Mouse (Mus musculus): ENCODE data around the gene Sema4d. TPM values are rescaled to one million over a fixed set of nuclear protein-coding genes. Genes with fewer than 3 reads are reported as not detected.
A peak's percentile ranks its signal among the peaks of the same experiment; 100 is the strongest.

The Sema4d gene
- total and polyA plus RNA-seq, 2 experiments from 2014 or later, result 11.6 to 18.2 TPM

DNA sequence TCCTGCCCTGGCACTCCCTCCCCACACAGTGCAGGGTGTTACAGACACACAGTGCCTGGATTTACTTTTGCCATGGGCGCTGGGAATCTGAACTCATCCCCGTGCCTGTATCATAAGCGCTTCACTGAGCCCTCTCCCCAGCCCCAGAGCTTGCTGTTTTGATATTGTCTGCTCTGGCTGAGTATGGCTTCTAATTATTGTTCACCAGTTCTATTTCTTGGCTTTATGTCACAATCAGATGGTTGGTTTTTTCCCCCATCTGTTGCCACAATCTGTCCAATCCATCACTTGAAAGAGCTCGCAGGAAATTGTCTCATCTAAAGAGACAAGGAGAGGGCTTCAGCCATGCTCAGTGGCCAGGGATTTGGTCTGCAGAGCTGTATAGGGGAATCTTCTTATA is 12.1 kb upstream of the Sema4d start:
- ATAC-seq (ENCODE audit: insufficient read depth, low read depth) (no peak), DNase-seq (ENCODE audit: low spot score) (no peak)
- no peak overlapping the region for H3K4me2 ChIP-seq (ENCODE audit: low read depth, low read length)
- TF ChIP-seq EP300 (IDR thresholded peaks at IDR 0.05; ENCODE audit: low read depth), result no peak
- no peak for TF ChIP-seq CTCF (IDR thresholded peaks at IDR 0.05; ENCODE audit: low read depth)
- H3K4me3 ChIP-seq (ENCODE audit: low read depth, low read length), result no peak overlapping the region
- no peak overlapping the region for H3K9ac ChIP-seq (replicated peaks; ENCODE audit: low read depth, low read length)
- no peaks in the 10 kb centered on the region for H3K36me3 ChIP-seq (replicated peaks; ENCODE audit: control insufficient read depth, insufficient read depth, low read length)
- H3K9me3 ChIP-seq (replicated peaks; ENCODE audit: control insufficient read depth, low read length), result no peaks in the 10 kb centered on the region
- no peaks in the 10 kb centered on the region for H3K4me1 ChIP-seq (ENCODE audit: control insufficient read depth, insufficient read depth)
- H3K27ac ChIP-seq (ENCODE audit: low read depth), result no peak overlapping the region
- WGBS, result 80% methylated on average over 4 of the region's 4 CpGs
- H3K27me3 ChIP-seq (ENCODE audit: control insufficient read depth, insufficient read depth, low read length), result no peaks in the 10 kb centered on the region

DNA sequence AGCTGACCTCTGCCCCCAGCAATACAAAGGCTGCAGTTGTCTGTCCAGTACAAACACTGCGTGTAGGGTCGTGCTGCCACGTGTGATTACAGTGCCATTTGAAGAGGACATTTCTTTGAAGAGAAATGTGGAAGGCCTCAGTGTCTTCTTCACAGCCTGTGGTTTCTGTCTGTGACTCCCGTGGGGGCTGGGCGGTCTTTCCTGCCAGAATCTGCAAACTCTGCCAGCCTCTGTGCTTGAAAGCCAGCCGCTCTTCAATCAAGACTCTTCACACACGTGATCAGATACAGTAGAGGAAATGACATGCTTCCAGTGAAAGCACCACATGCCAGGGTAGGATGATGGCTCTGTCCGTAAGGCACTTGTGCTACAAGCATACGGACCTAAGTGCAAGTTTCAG is 7.4 kb upstream of the Sema4d start:
- Histone ChIP-seq H3K4me2 (ENCODE audit: low read depth, low read length) (no peak overlapping the region), H3K4me1 (ENCODE audit: control insufficient read depth, insufficient read depth) (no peaks in the 10 kb centered on the region), H3K9ac (replicated peaks; ENCODE audit: low read depth, low read length) (no peak overlapping the region), H3K27ac (ENCODE audit: low read depth) (no peak overlapping the region), H3K36me3 (replicated peaks; ENCODE audit: control insufficient read depth, insufficient read depth, low read length) (no peaks in the 10 kb centered on the region), H3K9me3 (replicated peaks; ENCODE audit: control insufficient read depth, low read length) (no peaks in the 10 kb centered on the region), H3K4me3 (ENCODE audit: low read depth, low read length) (no peak overlapping the region), H3K27me3 (ENCODE audit: control insufficient read depth, insufficient read depth, low read length) (no peaks in the 10 kb centered on the region)
- TF ChIP-seq CTCF (IDR thresholded peaks at IDR 0.05; ENCODE audit: low read depth) (no peak), EP300 (IDR thresholded peaks at IDR 0.05; ENCODE audit: low read depth) (no peak)
- no peak for DNase-seq (ENCODE audit: low spot score)
- no peak for ATAC-seq (ENCODE audit: insufficient read depth, low read depth)
- 52% methylated on average over 9 of the region's 9 CpGs for WGBS

DNA sequence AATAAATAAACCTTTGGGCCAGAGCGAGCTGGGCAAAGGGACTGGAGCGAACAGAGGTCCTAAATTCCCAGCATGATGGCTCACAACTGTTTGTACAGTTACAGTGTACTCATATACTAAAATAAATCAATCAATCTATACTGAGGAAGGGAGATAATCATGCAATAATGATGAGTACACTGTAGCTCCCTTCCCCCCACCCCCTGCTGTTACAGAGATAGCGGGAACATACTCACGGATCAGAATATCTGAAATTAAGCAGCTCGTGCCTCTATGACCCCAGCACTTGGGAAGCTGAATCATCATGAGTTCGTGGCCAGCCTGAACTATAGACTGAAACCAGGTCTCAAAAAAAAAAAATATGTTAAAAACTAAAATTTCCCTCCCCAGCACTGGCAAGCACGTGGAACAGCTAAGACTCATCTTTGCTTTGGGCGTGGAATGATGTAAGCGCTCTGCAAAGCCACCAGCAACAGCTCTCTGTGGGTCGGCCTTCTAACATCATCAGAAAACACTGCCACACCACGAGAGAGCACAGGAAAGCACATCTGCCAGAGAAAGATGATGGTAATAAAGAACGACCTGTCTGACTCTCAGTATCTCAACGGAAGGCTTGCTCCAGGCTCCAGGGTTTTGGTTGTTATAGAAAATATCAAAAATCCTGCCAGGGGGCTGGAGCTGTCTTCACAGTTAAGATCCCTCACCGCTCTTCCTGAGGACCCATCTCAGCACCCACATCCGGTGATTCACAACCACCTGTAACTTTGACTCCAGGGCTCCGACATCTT is 6.4 kb upstream of the Sema4d start:
- Histone ChIP-seq H3K4me3 (ENCODE audit: low read depth, low read length) (no peak overlapping the region), H3K4me2 (ENCODE audit: low read depth, low read length) (no peak overlapping the region), H3K9ac (replicated peaks; ENCODE audit: low read depth, low read length) (no peak overlapping the region), H3K9me3 (replicated peaks; ENCODE audit: control insufficient read depth, low read length) (no peaks in the 10 kb centered on the region), H3K4me1 (ENCODE audit: control insufficient read depth, insufficient read depth) (no peaks in the 10 kb centered on the region), H3K27me3 (ENCODE audit: control insufficient read depth, insufficient read depth, low read length) (no peaks in the 10 kb centered on the region), H3K36me3 (replicated peaks; ENCODE audit: control insufficient read depth, insufficient read depth, low read length) (no peaks in the 10 kb centered on the region), H3K27ac (ENCODE audit: low read depth) (no peak overlapping the region; the same call in 1 of the 2 replicates)
- ATAC-seq (ENCODE audit: insufficient read depth, low read depth), result no peak
- TF ChIP-seq CTCF (IDR thresholded peaks at IDR 0.05; ENCODE audit: low read depth), result no peak
- no peak for TF ChIP-seq EP300 (IDR thresholded peaks at IDR 0.05; ENCODE audit: low read depth)
- 81% methylated on average over 16 of the region's 16 CpGs for WGBS
- DNase-seq (ENCODE audit: low spot score), result no peak

DNA sequence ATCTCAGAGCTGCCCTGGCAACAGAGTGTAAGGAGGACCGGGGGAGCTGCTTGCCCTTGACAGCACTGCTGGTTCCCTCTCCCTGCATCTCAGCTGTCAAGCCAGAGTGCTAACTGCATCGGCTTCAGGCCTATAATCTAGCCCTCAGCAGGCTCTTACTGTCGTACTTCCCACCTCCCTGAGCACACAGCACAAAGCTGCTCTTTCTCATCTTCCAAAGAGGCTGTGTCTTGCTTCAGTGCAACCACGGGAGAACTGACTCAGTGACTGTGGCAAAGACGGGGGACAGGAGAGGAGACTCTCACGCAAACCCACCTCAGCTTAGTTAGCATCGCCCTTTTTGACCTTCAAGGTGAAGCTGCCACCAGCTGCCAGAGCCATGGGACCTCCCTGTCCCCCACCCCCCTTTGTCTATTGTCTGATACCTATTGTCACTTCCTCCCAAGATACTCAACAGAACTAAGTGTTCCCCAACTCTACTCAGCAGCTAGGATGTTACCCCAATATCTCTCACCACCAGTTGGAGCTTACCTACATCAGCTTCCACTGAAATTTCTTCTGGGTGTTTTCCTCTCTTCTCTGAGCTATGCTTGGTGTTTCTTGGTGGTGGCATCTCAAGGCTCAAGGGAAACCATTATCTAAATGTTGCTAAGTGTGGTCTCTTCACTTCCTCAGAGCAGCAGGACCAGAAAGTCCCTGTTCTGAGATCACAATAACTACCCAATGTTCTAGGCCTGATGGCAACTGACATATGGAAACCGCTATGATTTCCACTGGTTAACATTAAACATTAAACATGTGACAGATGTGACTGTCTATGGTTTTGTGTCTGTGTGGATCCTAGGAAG is 4.6 kb upstream of the Sema4d start:
- H3K36me3 ChIP-seq (replicated peaks; ENCODE audit: control insufficient read depth, insufficient read depth, low read length), result no peaks in the 10 kb centered on the region
- no peak overlapping the region for H3K4me2 ChIP-seq (ENCODE audit: low read depth, low read length)
- no peak for DNase-seq (ENCODE audit: low spot score)
- H3K4me1 ChIP-seq (ENCODE audit: control insufficient read depth, insufficient read depth), result no peaks in the 10 kb centered on the region
- no peak overlapping the region for H3K9ac ChIP-seq (replicated peaks; ENCODE audit: low read depth, low read length)
- TF ChIP-seq EP300 (IDR thresholded peaks at IDR 0.05; ENCODE audit: low read depth) (no peak), CTCF (IDR thresholded peaks at IDR 0.05; ENCODE audit: low read depth) (no peak)
- 52% methylated on average over 8 of the region's 8 CpGs for WGBS
- H3K4me3 ChIP-seq (ENCODE audit: low read depth, low read length), result no peak overlapping the region
- no peaks in the 10 kb centered on the region for H3K9me3 ChIP-seq (replicated peaks; ENCODE audit: control insufficient read depth, low read length)
- no peaks in the 10 kb centered on the region for H3K27me3 ChIP-seq (ENCODE audit: control insufficient read depth, insufficient read depth, low read length)
- ATAC-seq (ENCODE audit: insufficient read depth, low read depth), result no peak
- H3K27ac ChIP-seq (ENCODE audit: low read depth), result no peak overlapping the region

DNA sequence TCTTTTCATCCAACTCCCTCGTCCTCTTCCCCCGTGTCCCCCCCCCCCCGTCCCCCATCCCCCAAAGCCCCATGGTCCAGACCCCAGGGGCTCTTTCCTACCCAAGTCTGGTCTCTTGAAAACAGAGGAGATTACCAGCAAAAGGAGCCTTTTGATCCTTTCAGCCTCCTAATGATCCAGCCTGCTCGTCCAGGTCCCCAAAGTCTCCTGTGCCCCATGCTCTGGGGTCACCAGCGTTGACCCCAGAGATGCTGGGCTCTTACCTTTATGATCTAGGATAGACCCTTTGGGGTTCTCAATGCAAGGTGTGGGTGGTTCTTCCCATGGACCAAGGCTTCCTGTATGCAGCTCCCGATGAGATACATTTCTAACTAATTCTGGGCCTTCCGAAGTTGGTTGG is 401 bp upstream of the Sema4d start:
- H3K4me2 ChIP-seq (ENCODE audit: low read depth, low read length), result peak overlapping the region; percentile 96; the same call in 1 of the 2 replicates
- no peak overlapping the region for H3K9ac ChIP-seq (replicated peaks; ENCODE audit: low read depth, low read length)
- H3K27me3 ChIP-seq (ENCODE audit: control insufficient read depth, insufficient read depth, low read length), result no peaks in the 10 kb centered on the region
- TF ChIP-seq CTCF (IDR thresholded peaks at IDR 0.05; ENCODE audit: low read depth) (no peak), EP300 (IDR thresholded peaks at IDR 0.05; ENCODE audit: low read depth) (no peak)
- H3K27ac ChIP-seq (ENCODE audit: low read depth), result no peak overlapping the region
- peak overlapping the region; percentile 83; the same call in 1 of the 2 replicates for H3K4me3 ChIP-seq (ENCODE audit: low read depth, low read length)
- H3K4me1 ChIP-seq (ENCODE audit: control insufficient read depth, insufficient read depth), result 0 out of 2 replicates have a peak, but pooled peaks cover 5% of the 10 kb centered on the region
- no peak for DNase-seq (ENCODE audit: low spot score)
- no peak for ATAC-seq (ENCODE audit: insufficient read depth, low read depth)
- H3K9me3 ChIP-seq (replicated peaks; ENCODE audit: control insufficient read depth, low read length), result no peaks in the 10 kb centered on the region
- no peaks in the 10 kb centered on the region for H3K36me3 ChIP-seq (replicated peaks; ENCODE audit: control insufficient read depth, insufficient read depth, low read length)
- WGBS, result 59% methylated on average over 5 of the region's 7 CpGs
